Mouse (Mus musculus) E14TG2a.4 (cell line): ENCODE results near the gene Dock7.

Experiments
- CTCF ChIP-seq: conservative IDR thresholded peaks from 2 replicates; pipeline ENCODE4 v1.5.1; 2014; ENCODE audit warnings: low read length
- NANOG ChIP-seq: IDR thresholded peaks from 2 replicates; pipeline ENCODE4 v1.6.1; 2014; ENCODE audit warnings: borderline replicate concordance, low read length, mixed read lengths
- POU5F1 ChIP-seq: IDR thresholded peaks from 2 replicates; pipeline ENCODE4 v1.6.1; 2014; ENCODE audit warnings: low read length, borderline replicate concordance

DNA sequence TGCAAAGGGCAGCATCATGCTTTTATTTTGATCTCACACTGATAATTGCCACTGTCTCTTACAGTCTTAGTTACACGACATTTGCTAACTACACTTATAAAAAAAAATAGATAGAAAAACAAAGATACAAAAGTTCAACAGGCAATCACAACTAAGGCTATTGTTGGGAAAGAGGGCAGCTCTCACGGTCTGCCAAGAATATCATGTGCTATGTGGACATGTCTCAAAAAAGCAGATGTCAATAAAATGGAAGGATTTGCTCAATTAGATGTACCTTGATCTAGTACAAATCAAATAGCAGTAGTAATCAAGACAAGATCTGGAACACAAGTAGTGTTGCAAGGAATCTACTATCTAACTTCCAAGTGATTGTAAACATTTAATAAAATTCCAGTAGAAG lies 72.1 kb downstream of the Dock7 start:
- TF ChIP-seq CTCF: no peak
- TF ChIP-seq POU5F1: no peak
- TF ChIP-seq NANOG: no peak
